Mouse (Mus musculus) CH12.LX (cell line): ENCODE measurements around the gene Amhr2. TPM values are rescaled to one million over a fixed set of nuclear protein-coding genes. Genes with fewer than 3 reads are reported as not detected.
A peak's percentile ranks its signal among the peaks of the same experiment; 100 is the strongest.

Experiments
- DNase-seq: peaks from one replicate; pipeline ENCODE4 v3.0.0-alpha.2; 2013; ENCODE audit errors: extremely low read depth
- H3K27ac ChIP-seq: 2 replicates; pipeline ENCODE4 v1.5.1; 2012; ENCODE audit warnings: low read depth, mild to moderate bottlenecking, control low read depth, moderate library complexity; ENCODE audit not compliant: insufficient read depth
- H3K27me3 ChIP-seq: replicated peaks from 2 replicates; pipeline ENCODE3; 2012; ENCODE audit warnings: inconsistent platforms
- H3K36me3 ChIP-seq, 2 experiments: replicated peaks in 1 of 2; 2 replicates each; pipeline versions ENCODE3 to v1.6.1; 2012; ENCODE audit warnings: inconsistent platforms in 1 of 2, low read length in 1 of 2, mild to moderate bottlenecking in 1 of 2, mixed read lengths in 1 of 2, moderate library complexity in 1 of 2; ENCODE audit not compliant: control insufficient read depth in 1 of 2, insufficient read depth in 1 of 2
- H3K4me1 ChIP-seq, 2 experiments: 2 replicates each; pipeline ENCODE4 v1.6.1; 2012; ENCODE audit warnings: inconsistent platforms in 1 of 2, moderate library complexity in 1 of 2; ENCODE audit not compliant: insufficient read depth in 2 of 2, control insufficient read depth in 1 of 2
- H3K4me2 ChIP-seq: 2 replicates; pipeline ENCODE4 v1.6.1; 2012; ENCODE audit warnings: low read depth, mild to moderate bottlenecking, control low read depth; ENCODE audit not compliant: poor library complexity, insufficient read depth, severe bottlenecking
- H3K4me3 ChIP-seq, 3 experiments: fragments of 150-350 bp in 1 of 3; sonication (generic) in 1 of 3; replicated peaks in 1 of 3; 2 replicates each; pipeline versions ENCODE3 to v1.5.1; 2011 to 2012; ENCODE audit warnings: low read depth in 2 of 3, low read length in 2 of 3, mild to moderate bottlenecking in 2 of 3, moderate library complexity in 2 of 3, control low read depth in 1 of 3, improper control_type of control experiment in 1 of 3, inconsistent platforms in 1 of 3, mixed read lengths in 1 of 3; ENCODE audit not compliant: poor library complexity in 1 of 3
- H3K79me2 ChIP-seq: replicated peaks from 2 replicates; pipeline ENCODE4 v1.6.1; 2012; ENCODE audit warnings: mild to moderate bottlenecking, moderate library complexity; ENCODE audit not compliant: control insufficient read depth, poor library complexity, insufficient read depth, severe bottlenecking; ENCODE audit errors: extremely low read depth
- H3K9ac ChIP-seq: 2 replicates; pipeline ENCODE4 v1.6.1; 2012; ENCODE audit warnings: low read depth, mild to moderate bottlenecking, control low read depth, moderate library complexity; ENCODE audit not compliant: insufficient read depth
- H3K9me3 ChIP-seq: replicated peaks from 2 replicates; pipeline ENCODE3; 2012; ENCODE audit warnings: low read length, inconsistent platforms, mixed read lengths
- BHLHE40 ChIP-seq: IDR thresholded peaks from 2 replicates; pipeline ENCODE4 v1.6.1; 2011; ENCODE audit warnings: mild to moderate bottlenecking, low read depth, low read length, improper control_type of control experiment
- CHD1 ChIP-seq: IDR thresholded peaks from 2 replicates; pipeline ENCODE4 v1.6.1; 2012; ENCODE audit warnings: low read depth, low read length, improper control_type of control experiment, inconsistent platforms
- CHD2 ChIP-seq: IDR thresholded peaks from 2 replicates; pipeline ENCODE4 v1.6.1; 2011; ENCODE audit warnings: low read length, improper control_type of control experiment
- CTCF ChIP-seq, 2 experiments: IDR thresholded peaks in 1 of 2; conservative IDR thresholded peaks in 1 of 2; 2 replicates each; pipeline ENCODE4 v1.5.1; 2011 to 2012; ENCODE audit warnings: low read depth in 2 of 2, low read length in 2 of 2, improper control_type of control experiment in 1 of 2, inconsistent platforms in 1 of 2, mild to moderate bottlenecking in 1 of 2, moderate library complexity in 1 of 2
- E2F4 ChIP-seq: IDR thresholded peaks from 2 replicates; pipeline ENCODE4 v1.6.1; 2011; ENCODE audit warnings: low read depth, low read length, improper control_type of control experiment; ENCODE audit not compliant: insufficient replicate concordance
- ELF1 ChIP-seq: IDR thresholded peaks from 2 replicates; pipeline ENCODE4 v1.6.1; 2014; ENCODE audit warnings: low read depth, mild to moderate bottlenecking, inconsistent platforms, low read length, improper control_type of control experiment
- EP300 ChIP-seq: IDR thresholded peaks from 2 replicates; pipeline ENCODE4 v1.6.1; 2011; ENCODE audit warnings: low read length, improper control_type of control experiment
- ETS1 ChIP-seq: conservative IDR thresholded peaks from 2 replicates; pipeline ENCODE4 v1.6.1; 2012; ENCODE audit warnings: low read depth, mild to moderate bottlenecking, inconsistent platforms, low read length, improper control_type of control experiment, moderate library complexity
- GABPA ChIP-seq: IDR thresholded peaks from 2 replicates; pipeline ENCODE4 v1.6.1; 2012; ENCODE audit warnings: low read depth, low read length, improper control_type of control experiment, inconsistent platforms; ENCODE audit not compliant: insufficient replicate concordance
- HCFC1 ChIP-seq: IDR thresholded peaks from 2 replicates; pipeline ENCODE4 v1.6.1; 2012; ENCODE audit warnings: low read depth, mild to moderate bottlenecking, inconsistent platforms, low read length, improper control_type of control experiment
- IRF4 ChIP-seq: IDR thresholded peaks from 2 replicates; pipeline ENCODE4 v1.6.1; 2014; ENCODE audit warnings: low read depth, mild to moderate bottlenecking, inconsistent platforms, low read length, improper control_type of control experiment
- JUN ChIP-seq: IDR thresholded peaks from 2 replicates; pipeline ENCODE4 v1.6.1; 2011; ENCODE audit warnings: low read depth, mild to moderate bottlenecking, low read length, improper control_type of control experiment, moderate library complexity; ENCODE audit not compliant: insufficient read depth
- JUND ChIP-seq: conservative IDR thresholded peaks from 2 replicates; pipeline ENCODE4 v1.6.1; 2011; ENCODE audit warnings: low read depth, low read length, improper control_type of control experiment
- KAT2A ChIP-seq: IDR thresholded peaks from 2 replicates; pipeline ENCODE4 v1.6.1; 2012; ENCODE audit warnings: low read length, improper control_type of control experiment, inconsistent platforms; ENCODE audit not compliant: insufficient replicate concordance
- MAFK ChIP-seq: IDR thresholded peaks from 2 replicates; pipeline ENCODE4 v1.6.1; 2011; ENCODE audit warnings: low read length, improper control_type of control experiment; ENCODE audit not compliant: insufficient replicate concordance
- MAX ChIP-seq: IDR thresholded peaks from 2 replicates; pipeline ENCODE4 v1.6.1; 2011; ENCODE audit warnings: low read length, improper control_type of control experiment
- MAZ ChIP-seq: IDR thresholded peaks from 2 replicates; pipeline ENCODE4 v1.6.1; 2012; ENCODE audit warnings: low read depth, mild to moderate bottlenecking, inconsistent platforms, low read length, improper control_type of control experiment, moderate library complexity
- MEF2A ChIP-seq: IDR thresholded peaks from 2 replicates; pipeline ENCODE4 v1.6.1; 2014; ENCODE audit warnings: low read depth, mild to moderate bottlenecking, inconsistent platforms, low read length, improper control_type of control experiment, borderline replicate concordance
- MXI1 ChIP-seq: IDR thresholded peaks from 2 replicates; pipeline ENCODE4 v1.6.1; 2011; ENCODE audit warnings: mild to moderate bottlenecking, low read depth, low read length, improper control_type of control experiment
- MYC ChIP-seq: IDR thresholded peaks from 2 replicates; pipeline ENCODE4 v1.6.1; 2011; ENCODE audit warnings: low read depth, mild to moderate bottlenecking, improper control_type of control experiment, low read length
- NELFE ChIP-seq: IDR thresholded peaks from 2 replicates; pipeline ENCODE4 v1.6.1; 2011; ENCODE audit warnings: low read depth, low read length, improper control_type of control experiment
- NRF1 ChIP-seq: IDR thresholded peaks from 2 replicates; pipeline ENCODE4 v1.6.1; 2014; ENCODE audit warnings: low read depth, mild to moderate bottlenecking, inconsistent platforms, low read length, improper control_type of control experiment, moderate library complexity
- PAX5 ChIP-seq: IDR thresholded peaks from 2 replicates; pipeline ENCODE4 v1.6.1; 2012; ENCODE audit warnings: low read length, inconsistent platforms, mixed read lengths
- POLR2A ChIP-seq: IDR thresholded peaks from 2 replicates; pipeline ENCODE4 v1.6.1; 2011; ENCODE audit warnings: low read depth, mild to moderate bottlenecking, improper control_type of control experiment, low read length
- POLR2AphosphoS2 ChIP-seq: IDR thresholded peaks from 2 replicates; pipeline ENCODE4 v1.6.1; 2011; ENCODE audit warnings: low read depth, low read length, improper control_type of control experiment
- RAD21 ChIP-seq: IDR thresholded peaks from 2 replicates; pipeline ENCODE4 v1.6.1; 2011; ENCODE audit warnings: low read depth, mild to moderate bottlenecking, low read length, improper control_type of control experiment, moderate library complexity
- RCOR1 ChIP-seq: conservative IDR thresholded peaks from 2 replicates; pipeline ENCODE4 v1.6.1; 2012; ENCODE audit warnings: low read depth, mild to moderate bottlenecking, inconsistent platforms, low read length, improper control_type of control experiment
- SIN3A ChIP-seq: IDR thresholded peaks from 2 replicates; pipeline ENCODE4 v1.6.1; 2012; ENCODE audit warnings: low read length, improper control_type of control experiment, inconsistent platforms
- SMC3 ChIP-seq: IDR thresholded peaks from 2 replicates; pipeline ENCODE4 v1.6.1; 2011; ENCODE audit warnings: low read depth, low read length, improper control_type of control experiment
- TBP ChIP-seq: conservative IDR thresholded peaks from 2 replicates; pipeline ENCODE4 v1.6.1; 2011; ENCODE audit warnings: low read depth, low read length, improper control_type of control experiment
- TCF12 ChIP-seq: IDR thresholded peaks from 2 replicates; pipeline ENCODE4 v1.6.1; 2014; ENCODE audit warnings: low read depth, mild to moderate bottlenecking, inconsistent platforms, low read length, improper control_type of control experiment
- UBTF ChIP-seq: IDR thresholded peaks from 2 replicates; pipeline ENCODE4 v1.6.1; 2012; ENCODE audit warnings: low read depth, mild to moderate bottlenecking, inconsistent platforms, low read length, improper control_type of control experiment, moderate library complexity
- USF1 ChIP-seq: IDR thresholded peaks from 2 replicates; pipeline ENCODE4 v1.6.1; 2014; ENCODE audit warnings: low read depth, mild to moderate bottlenecking, inconsistent platforms, low read length, improper control_type of control experiment
- USF2 ChIP-seq: conservative IDR thresholded peaks from 2 replicates; pipeline ENCODE4 v1.6.1; 2011; ENCODE audit warnings: low read depth, low read length, improper control_type of control experiment
- ZC3H11A ChIP-seq: IDR thresholded peaks from 2 replicates; pipeline ENCODE4 v1.6.1; 2012; ENCODE audit warnings: low read depth, mild to moderate bottlenecking, inconsistent platforms, low read length, improper control_type of control experiment
- ZKSCAN1 ChIP-seq: IDR thresholded peaks from 2 replicates; pipeline ENCODE4 v1.6.1; 2012; ENCODE audit warnings: low read depth, inconsistent platforms, low read length, improper control_type of control experiment, borderline replicate concordance
- ZMIZ1 ChIP-seq: IDR thresholded peaks from 2 replicates; pipeline ENCODE4 v1.6.1; 2012; ENCODE audit warnings: low read depth, mild to moderate bottlenecking, inconsistent platforms, low read length, improper control_type of control experiment
- ZNF384 ChIP-seq: IDR thresholded peaks from 2 replicates; pipeline ENCODE4 v1.6.1; 2012; ENCODE audit warnings: low read depth, low read length, improper control_type of control experiment, inconsistent platforms
- dilution Hi-C: fragments of 300-500 bp; cut with MboI; formaldehyde crosslinking; loops from 2 replicates; pipeline ENCODE4 v1.14.3; 2020; ENCODE audit warnings: low sequenced_read_pairs; ENCODE audit not compliant: extremely low pct_unique_long_range_greater_than_20kb, extremely low pct_ligation_motif_present
- in situ Hi-C: fragments of 300-500 bp; cut with MboI; formaldehyde crosslinking; loops from 3 replicates; pipeline ENCODE4 v1.14.3; 2019; ENCODE audit warnings: low sequenced_read_pairs, low pct_ligation_motif_present, low pct_unique_long_range_greater_than_20kb, mixed read lengths
- polyA plus RNA-seq: library from polyadenylated mRNA; unstranded; fragments of >175 nt; gene quantifications from 2 replicates; pipeline ENCODE4 v1.2.1, GENCODE M21; 2012; ENCODE audit warnings: low read depth; ENCODE audit not compliant: insufficient read length
- total RNA-seq, 2 experiments: library from RNA; depleted of rRNA; stranded (reverse); fragments of 300-350 nt in 1 of 2; fragments of >200 nt in 1 of 2; gene quantifications; 2 replicates each; pipeline ENCODE4 v1.2.3; 2012 to 2014

Amhr2 gene
- total and polyA plus RNA-seq, 3 experiments: not detected

DNA sequence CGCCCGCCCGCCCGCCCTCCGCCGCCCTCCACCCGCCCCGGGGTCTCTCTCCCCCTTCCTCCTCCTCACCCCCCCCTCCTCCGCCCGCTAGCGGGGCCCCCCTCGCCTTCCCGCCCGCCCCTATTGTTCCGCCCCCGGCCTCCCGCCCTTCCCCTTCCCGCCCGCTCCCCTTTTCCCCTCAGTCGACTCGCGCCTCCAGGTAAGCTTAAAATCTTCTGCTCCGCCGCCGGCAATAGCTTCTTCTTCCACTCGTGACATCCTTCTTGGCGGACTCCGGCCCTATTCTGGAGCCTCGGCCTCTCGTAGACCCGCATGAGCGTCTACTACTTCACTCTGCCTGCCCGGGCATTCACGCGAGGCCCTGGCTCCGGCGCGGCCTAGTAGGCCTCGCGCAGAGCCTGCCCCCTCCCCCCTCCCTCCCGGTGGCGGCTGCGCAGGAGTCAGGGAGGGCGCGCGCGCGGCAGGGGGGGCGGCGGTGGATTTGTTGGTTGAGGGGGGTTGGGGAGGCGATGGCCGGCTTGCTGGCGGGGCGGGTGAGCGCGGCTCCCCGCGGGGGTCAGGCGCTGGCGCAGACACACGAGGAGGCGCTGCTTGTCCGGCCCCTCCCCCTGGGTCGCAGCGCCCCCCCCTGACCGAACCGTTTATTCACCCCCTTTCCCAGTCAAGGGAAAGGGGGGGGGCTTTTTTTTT lies 25.6 kb downstream of the Amhr2 start:
- Histone ChIP-seq H3K9me3 (peaks cover 5% of the 10 kb centered on the region), H3K4me3 (peak overlapping the region; percentile 82 to 96 (median 93)), H3K9ac (peak overlapping the region; percentile 100), H3K36me3 (peaks cover 22 to 62% of the 10 kb centered on the region in 2 experiments), H3K79me2 (peaks cover 51% of the 10 kb centered on the region), H3K4me2 (peak overlapping the region; percentile 45; the same call in 1 of the 2 replicates), H3K4me1 (peaks cover 3 to 26% of the 10 kb centered on the region in 2 experiments), H3K27me3 (no peaks in the 10 kb centered on the region), H3K27ac (peak overlapping the region; percentile 87)
- DNase-seq: peak; percentile 70
- dilution Hi-C loops (no loop called here), in situ Hi-C loops (no loop called here)
- TF ChIP-seq ZMIZ1: no peak
- peak; percentile 95 for TF ChIP-seq MAZ
- TF ChIP-seq EP300: no peak
- TF ChIP-seq JUND: no peak
- TF ChIP-seq UBTF: peak; percentile 100
- no peak for TF ChIP-seq PAX5
- no peak for TF ChIP-seq MEF2A
- no peak for TF ChIP-seq NELFE
- no peak for TF ChIP-seq TCF12
- peak; percentile 79; the same call in 1 of the 2 replicates for TF ChIP-seq KAT2A
- no peak for TF ChIP-seq MAFK
- no peak for TF ChIP-seq ELF1
- TF ChIP-seq JUN: no peak
- no peak for TF ChIP-seq ZC3H11A
- TF ChIP-seq MYC: no peak
- no peak for TF ChIP-seq RAD21
- TF ChIP-seq IRF4: no peak; the same call in 1 of the 2 replicates
- TF ChIP-seq ZNF384: peak; percentile 71
- no peak for TF ChIP-seq RCOR1
- peak; percentile 80 for TF ChIP-seq NRF1
- peak; percentile 64 for TF ChIP-seq POLR2A
- peak; percentile 96 for TF ChIP-seq SIN3A
- peak; percentile 66; the same call in 1 of the 2 replicates for TF ChIP-seq ZKSCAN1
- TF ChIP-seq ETS1: no peak
- TF ChIP-seq HCFC1: peak; percentile 76
- peak; percentile 73 for TF ChIP-seq POLR2AphosphoS2
- no peak for TF ChIP-seq USF1
- no peak for TF ChIP-seq GABPA
- TF ChIP-seq USF2: no peak
- TF ChIP-seq CHD2: peak; percentile 75
- TF ChIP-seq CTCF (conservative IDR thresholded peaks at IDR 0.05 in 1 of 2, IDR thresholded peaks at IDR 0.05 in 1 of 2; ENCODE audit: low read depth in 2 of 2, low read length in 2 of 2): peak in 1 of 2 experiments; percentile 56; a peak in 2 of 4 replicates
- no peak for TF ChIP-seq MAX
- no peak for TF ChIP-seq SMC3
- TF ChIP-seq CHD1: no peak
- no peak for TF ChIP-seq BHLHE40
- TF ChIP-seq MXI1: peak; percentile 90
- no peak for TF ChIP-seq E2F4
- no peak for TF ChIP-seq TBP
